Mouse (Mus musculus) midbrain, embryonic 16.5 days (tissue): ENCODE measurements around the gene Atrnl1. TPM values are rescaled to one million over a fixed set of nuclear protein-coding genes. Genes with fewer than 3 reads are reported as not detected.
"Not testable (repeated sequence)": the region's sequence is repeated elsewhere in the genome, so short reads cannot be mapped to it uniquely, and the experiment has no call there.

Experiments
- ATAC-seq: fragments of 200-750 bp; cut with Nextera tagmentation; 2 replicates; pipeline ENCODE4 v1.8.0; 2017; ENCODE audit warnings: moderate TSS enrichment
- H3K27ac ChIP-seq: fragments of 300-500 bp; sonication (generic); 2 replicates; pipeline ENCODE4 v1.5.1; 2014; ENCODE audit warnings: mild to moderate bottlenecking, low read length, mixed read lengths
- H3K27me3 ChIP-seq: fragments of 300-500 bp; sonication (generic); 2 replicates; pipeline ENCODE4 v1.6.1; 2014; ENCODE audit warnings: low read depth, low read length, mixed read lengths; ENCODE audit not compliant: control insufficient read depth, insufficient read depth
- H3K36me3 ChIP-seq: fragments of 300-500 bp; sonication (generic); 2 replicates; pipeline ENCODE4 v1.6.1; 2014; ENCODE audit warnings: mild to moderate bottlenecking, low read length, moderate library complexity, mixed read lengths; ENCODE audit not compliant: control insufficient read depth, insufficient read depth
- H3K4me1 ChIP-seq: fragments of 300-500 bp; sonication (generic); 2 replicates; pipeline ENCODE4 v1.6.1; 2014; ENCODE audit warnings: mild to moderate bottlenecking, low read length, mixed read lengths; ENCODE audit not compliant: control insufficient read depth, insufficient read depth
- H3K4me2 ChIP-seq: fragments of 300-500 bp; sonication (generic); 2 replicates; pipeline ENCODE4 v1.6.1; 2014; ENCODE audit warnings: mild to moderate bottlenecking, low read length, mixed read lengths
- H3K4me3 ChIP-seq: fragments of 300-500 bp; sonication (generic); 2 replicates; pipeline ENCODE4 v1.5.1; 2014; ENCODE audit warnings: low read depth, mild to moderate bottlenecking, low read length, moderate library complexity, mixed read lengths
- H3K9ac ChIP-seq: fragments of 300-500 bp; sonication (generic); 2 replicates; pipeline ENCODE4 v1.6.1; 2014; ENCODE audit warnings: low read depth, low read length, mixed read lengths
- H3K9me3 ChIP-seq: fragments of 300-500 bp; sonication (generic); replicated peaks from 2 replicates; pipeline ENCODE4 v1.6.1; 2014; ENCODE audit warnings: mild to moderate bottlenecking, low read length, mixed read lengths; ENCODE audit not compliant: control insufficient read depth, poor library complexity, severe bottlenecking
- WGBS: fragments of 180-500 bp; shearing (Covaris S2); extraction: QIAGEN DNeasy Blood & Tissue Kit; methylation state at CpG from one replicate; pipeline ENCODE4 v1.1.7; 2014; 5-methylcytosine and 5-hydroxymethylcytosine counted together
- polyA plus RNA-seq: library from polyadenylated mRNA; unstranded; fragments of >200 nt; fragmentation: Nextera tagmentation; extraction: Ambion mirVana; gene quantifications from 2 replicates; pipeline ENCODE4 v1.2.1, GENCODE M21; 2015

Atrnl1 gene
- polyA plus RNA-seq, 1 experiment from 2014 or later: 8.3 TPM

DNA sequence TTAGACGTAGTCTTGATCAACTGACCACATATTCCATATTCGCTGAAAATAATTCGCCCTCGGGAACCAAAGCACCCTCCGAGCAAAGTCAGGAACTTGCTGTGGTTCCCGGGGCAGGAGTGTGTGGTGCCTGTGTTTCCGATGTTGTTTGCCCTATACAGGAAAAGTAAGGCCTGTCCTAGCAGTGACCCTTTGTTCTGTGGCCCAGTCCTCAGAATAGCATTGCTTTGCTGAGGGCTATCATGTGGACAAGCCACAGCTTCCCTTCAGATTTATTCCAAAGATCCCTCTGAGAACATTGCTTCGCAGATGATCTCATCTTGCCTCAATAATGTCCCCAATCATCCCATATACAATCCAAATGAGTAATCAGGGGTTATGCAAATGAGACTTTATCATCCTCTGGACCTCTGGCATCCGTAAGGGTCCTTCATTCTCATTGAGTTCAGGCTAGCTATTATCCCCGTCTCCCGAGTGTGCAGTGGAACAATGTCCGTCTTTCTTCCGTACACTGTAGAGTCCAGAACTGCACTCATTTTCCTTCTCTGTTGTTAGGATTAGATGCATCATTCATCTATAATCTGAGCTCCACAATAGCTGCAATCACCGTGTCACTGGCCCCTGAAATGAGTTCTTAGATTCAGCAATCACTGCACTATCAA lies 380.4 kb downstream of the Atrnl1 start:
- H3K9ac ChIP-seq: no peak overlapping the region
- H3K4me2 ChIP-seq: no peak overlapping the region
- H3K4me3 ChIP-seq: no peak overlapping the region
- no peaks in the 10 kb centered on the region for H3K27me3 ChIP-seq
- 63% methylated on average over 14 of the region's 14 CpGs for WGBS
- peaks cover 10% of the 10 kb centered on the region for H3K4me1 ChIP-seq
- no peaks in the 10 kb centered on the region for H3K9me3 ChIP-seq
- no peak overlapping the region for H3K27ac ChIP-seq
- no peaks in the 10 kb centered on the region for H3K36me3 ChIP-seq
- ATAC-seq: no peak

DNA sequence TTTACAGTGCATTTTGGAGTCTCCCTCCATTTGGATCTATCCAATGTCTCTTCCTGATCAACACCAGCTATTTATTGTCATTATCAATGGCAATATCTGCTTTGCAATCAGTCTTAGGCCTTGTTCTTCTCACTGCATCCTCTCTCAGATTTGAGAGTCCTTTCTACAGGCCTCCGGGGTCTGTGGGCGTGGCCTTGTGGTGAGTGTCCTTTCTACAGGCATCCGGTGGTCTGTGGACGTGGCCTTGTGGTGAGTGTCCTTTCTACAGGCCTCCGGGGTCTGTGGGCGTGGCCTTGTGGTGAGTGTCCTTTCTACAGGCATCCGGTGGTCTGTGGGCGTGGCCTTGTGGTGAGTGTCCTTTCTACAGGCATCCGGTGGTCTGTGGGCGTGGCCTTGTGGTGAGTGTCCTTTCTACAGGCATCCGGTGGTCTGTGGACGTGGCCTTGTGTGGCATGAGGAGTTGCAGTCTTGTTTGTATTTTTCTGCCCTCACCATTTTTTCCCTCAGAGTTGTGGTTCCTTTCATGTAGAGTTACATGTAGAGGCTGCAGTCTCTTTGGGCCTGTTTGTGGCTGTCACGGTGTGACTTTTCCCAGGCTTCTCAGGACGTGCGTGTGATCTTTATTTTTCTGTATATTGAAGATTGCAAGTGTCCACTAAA lies 383.5 kb downstream of the Atrnl1 start:
- H3K9ac ChIP-seq, H3K27me3 ChIP-seq, H3K27ac ChIP-seq, ATAC-seq, H3K4me3 ChIP-seq, H3K9me3 ChIP-seq, H3K4me1 ChIP-seq, H3K36me3 ChIP-seq, H3K4me2 ChIP-seq: not testable (repeated sequence)
- WGBS: 96% methylated on average over 15 of the region's 15 CpGs

DNA sequence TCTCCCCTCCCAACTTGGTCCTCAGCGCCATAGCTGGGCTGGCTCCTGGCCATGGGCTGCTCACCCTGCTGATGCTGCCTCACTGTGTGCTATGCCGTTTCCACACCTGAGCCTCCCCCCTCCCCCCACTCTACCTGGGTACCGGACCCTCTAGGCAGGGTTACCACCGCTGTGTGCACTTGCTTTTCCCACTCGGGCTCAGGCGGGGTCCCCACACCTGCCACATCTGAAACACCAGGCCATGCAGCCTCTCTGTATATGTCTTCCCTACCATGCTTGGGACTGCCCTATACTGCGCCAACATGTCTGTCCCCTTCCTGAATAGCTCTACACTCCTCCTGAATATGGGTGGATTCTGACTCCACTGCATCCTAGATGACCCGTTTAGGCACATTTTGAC lies 384.2 kb downstream of the Atrnl1 start:
- H3K36me3 ChIP-seq: no peaks in the 10 kb centered on the region
- H3K4me2 ChIP-seq: no peak overlapping the region
- 97% methylated on average over 8 of the region's 8 CpGs for WGBS
- H3K27ac ChIP-seq: no peak overlapping the region
- no peak overlapping the region for H3K9ac ChIP-seq
- H3K9me3 ChIP-seq: no peaks in the 10 kb centered on the region
- no peak overlapping the region for H3K4me3 ChIP-seq
- H3K27me3 ChIP-seq: no peaks in the 10 kb centered on the region
- ATAC-seq: no peak
- H3K4me1 ChIP-seq: peaks cover 2% of the 10 kb centered on the region; the same call in 1 of the 2 replicates

DNA sequence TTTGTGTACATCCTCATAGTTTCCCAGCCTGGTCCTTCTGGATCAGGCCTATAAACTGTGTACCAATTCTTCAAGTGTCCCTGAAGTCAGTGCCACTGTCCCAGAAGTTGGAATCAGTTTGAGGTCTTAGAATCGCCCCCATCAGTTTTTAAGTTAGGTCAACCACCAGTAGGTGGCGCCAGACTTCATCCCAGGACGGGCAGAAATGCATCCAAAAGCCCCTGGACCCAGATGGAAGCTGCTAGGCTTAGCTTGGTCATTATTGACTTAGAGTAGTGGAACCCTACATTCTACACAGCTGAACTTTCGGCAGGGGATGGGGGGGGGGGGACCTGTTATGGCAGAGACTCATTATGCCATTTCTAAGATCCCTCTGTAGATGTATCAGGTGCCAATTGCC lies 387.1 kb downstream of the Atrnl1 start:
- H3K4me3 ChIP-seq: no peak overlapping the region
- WGBS: 44% methylated on average over 4 of the region's 4 CpGs

DNA sequence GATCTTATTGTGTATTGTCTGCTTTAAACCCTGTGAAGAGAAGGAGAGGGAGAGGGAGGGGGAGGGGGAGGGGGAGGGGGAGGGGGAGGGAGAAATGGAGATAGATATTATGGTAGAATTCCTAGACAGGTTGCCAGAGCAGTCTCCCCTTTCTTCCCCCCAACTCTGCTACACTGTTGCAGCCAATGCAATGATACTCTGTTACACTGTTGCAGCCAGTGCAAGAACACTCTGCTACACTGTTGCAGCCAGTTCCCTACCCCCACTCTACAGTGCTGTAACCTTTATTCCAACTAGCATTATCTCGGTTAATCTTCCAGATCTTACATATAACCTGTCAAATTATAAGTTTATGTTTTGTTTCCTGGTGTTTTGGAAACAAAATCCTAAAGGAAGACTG lies 400.8 kb downstream of the Atrnl1 start:
- H3K9me3 ChIP-seq: no peaks in the 10 kb centered on the region
- H3K4me3 ChIP-seq: no peak overlapping the region
- H3K4me2 ChIP-seq: no peak overlapping the region
- ATAC-seq: no peak
- 86% methylated on average over 1 of the region's 1 CpGs for WGBS
- H3K27ac ChIP-seq: no peak overlapping the region
- H3K9ac ChIP-seq: no peak overlapping the region
- no peaks in the 10 kb centered on the region for H3K36me3 ChIP-seq
- H3K27me3 ChIP-seq: no peaks in the 10 kb centered on the region
- no peaks in the 10 kb centered on the region for H3K4me1 ChIP-seq

More for the DNA sequence above, 387.1 kb downstream of the Atrnl1 start:
- no peak overlapping the region for H3K9ac ChIP-seq
- no peaks in the 10 kb centered on the region for H3K4me1 ChIP-seq
- H3K27ac ChIP-seq: no peak overlapping the region
- no peaks in the 10 kb centered on the region for H3K36me3 ChIP-seq
- H3K27me3 ChIP-seq: no peaks in the 10 kb centered on the region
- no peak for ATAC-seq
- H3K9me3 ChIP-seq: no peaks in the 10 kb centered on the region
- H3K4me2 ChIP-seq: no peak overlapping the region

DNA sequence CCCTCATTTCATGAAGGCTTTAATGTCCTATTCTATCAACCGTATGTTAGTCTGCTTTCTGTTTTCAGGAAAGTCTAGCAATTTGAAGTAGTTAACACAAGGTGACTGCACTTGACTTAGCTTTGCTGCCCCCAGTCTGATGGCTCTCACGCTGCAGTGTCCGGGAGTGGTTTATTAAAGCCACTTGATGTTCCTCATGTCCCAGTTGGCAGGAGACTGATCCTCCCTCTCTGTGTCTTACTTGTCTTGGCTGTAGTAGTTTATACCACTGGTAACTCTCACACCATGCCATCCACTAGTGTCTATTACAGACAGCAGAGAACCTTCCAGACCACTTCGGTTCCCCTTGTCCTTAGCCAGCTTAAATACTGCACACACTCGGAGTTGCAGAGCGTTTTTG lies 404.9 kb downstream of the Atrnl1 start:
- H3K27me3 ChIP-seq: no peaks in the 10 kb centered on the region
- H3K4me3 ChIP-seq: no peak overlapping the region
- no peaks in the 10 kb centered on the region for H3K9me3 ChIP-seq
- H3K27ac ChIP-seq: no peak overlapping the region
- H3K9ac ChIP-seq: no peak overlapping the region
- no peak for ATAC-seq
- no peak overlapping the region for H3K4me2 ChIP-seq
- WGBS: 93% methylated on average over 6 of the region's 6 CpGs
- H3K4me1 ChIP-seq: no peaks in the 10 kb centered on the region
- H3K36me3 ChIP-seq: no peaks in the 10 kb centered on the region

DNA sequence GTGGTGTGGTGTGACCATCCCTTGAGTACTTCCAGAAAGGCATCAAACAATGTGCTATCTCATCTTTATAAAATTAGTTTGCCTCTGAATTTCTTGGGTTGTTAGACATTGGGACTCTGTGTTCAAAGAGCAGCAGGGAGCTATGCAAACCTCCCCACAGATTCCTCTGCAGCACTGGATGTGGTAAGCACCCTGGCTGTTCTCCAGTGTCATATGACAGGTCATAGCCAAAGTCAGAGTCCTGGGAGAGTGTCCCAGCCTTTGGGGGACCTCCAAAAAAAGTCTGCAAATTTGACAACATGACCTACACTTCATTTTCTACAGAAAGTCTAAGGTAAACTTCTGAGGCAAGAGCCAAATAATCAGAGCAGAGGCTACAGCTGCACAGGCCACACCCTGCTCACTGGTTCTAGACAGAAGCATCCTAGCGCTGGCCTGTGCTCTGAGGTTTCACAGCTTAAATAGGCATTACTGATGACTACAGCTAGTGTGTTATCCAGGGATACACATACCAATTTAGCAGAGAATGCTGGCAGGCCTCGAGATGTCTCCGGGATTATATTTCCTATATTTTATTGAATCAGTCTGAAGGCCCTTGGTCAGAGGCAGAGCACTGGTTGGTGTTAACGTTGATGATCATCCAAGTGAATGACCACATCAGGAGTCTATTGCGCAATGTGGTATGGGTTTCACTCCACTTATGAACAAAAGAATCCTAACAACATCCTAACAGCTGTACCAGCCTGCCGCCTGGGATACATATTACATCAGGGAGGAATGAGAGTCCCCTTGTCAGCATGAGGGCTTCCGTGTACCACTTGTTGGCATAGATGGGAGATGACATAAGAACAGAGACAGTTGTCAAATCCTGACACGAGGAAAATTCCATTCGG lies 406.0 kb downstream of the Atrnl1 start:
- ATAC-seq: no peak
- Histone ChIP-seq H3K9ac (no peak overlapping the region), H3K4me1 (no peaks in the 10 kb centered on the region), H3K9me3 (no peaks in the 10 kb centered on the region), H3K27me3 (no peaks in the 10 kb centered on the region), H3K36me3 (no peaks in the 10 kb centered on the region), H3K4me2 (no peak overlapping the region), H3K27ac (no peak overlapping the region), H3K4me3 (no peak overlapping the region)
- 90% methylated on average over 9 of the region's 9 CpGs for WGBS

DNA sequence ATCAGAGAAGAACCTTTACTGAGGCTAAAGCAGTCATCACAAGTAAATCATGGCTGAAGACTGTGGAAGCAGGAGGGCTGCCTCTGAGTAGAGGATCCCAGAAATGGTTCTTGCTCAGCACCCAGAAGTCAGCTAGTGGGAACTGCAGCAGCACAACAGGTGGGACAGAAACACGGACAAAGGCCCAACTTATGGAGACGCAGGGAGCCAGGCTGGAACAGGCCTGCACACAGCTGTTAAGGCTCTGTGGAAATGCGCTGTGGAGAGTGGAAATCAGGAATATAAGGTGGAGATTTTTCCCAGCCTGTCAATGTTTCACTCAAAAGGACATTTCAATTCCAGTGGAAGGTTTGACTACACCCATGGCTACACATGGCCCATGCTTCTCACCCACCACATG lies 406.6 kb downstream of the Atrnl1 start:
- Histone ChIP-seq H3K9me3 (no peaks in the 10 kb centered on the region), H3K9ac (no peak overlapping the region), H3K4me3 (no peak overlapping the region), H3K36me3 (no peaks in the 10 kb centered on the region), H3K27me3 (no peaks in the 10 kb centered on the region), H3K4me1 (no peaks in the 10 kb centered on the region), H3K4me2 (no peak overlapping the region), H3K27ac (no peak overlapping the region)
- WGBS: 90% methylated on average over 3 of the region's 3 CpGs
- no peak for ATAC-seq

DNA sequence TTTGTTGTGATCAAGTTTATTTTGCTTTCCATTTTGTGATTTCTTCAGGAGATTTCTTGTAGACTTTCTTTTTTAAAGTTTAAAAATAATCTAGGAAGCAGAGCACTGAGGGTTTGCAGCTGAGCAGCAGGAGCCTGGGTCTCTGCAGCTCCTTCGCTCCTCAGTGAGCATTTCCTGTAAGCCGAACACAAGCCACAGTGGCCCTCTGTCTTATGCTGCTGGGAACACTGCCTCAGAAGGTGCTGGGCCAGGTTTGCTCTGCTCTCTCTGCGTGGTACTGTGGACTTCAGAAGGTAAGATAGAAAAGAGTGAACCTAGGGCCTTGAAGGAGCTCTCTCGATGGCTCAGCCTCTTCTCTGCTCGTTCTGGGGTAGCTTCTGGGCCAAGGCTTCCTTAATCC lies 407.9 kb downstream of the Atrnl1 start:
- H3K36me3 ChIP-seq: no peaks in the 10 kb centered on the region
- no peaks in the 10 kb centered on the region for H3K27me3 ChIP-seq
- no peaks in the 10 kb centered on the region for H3K4me1 ChIP-seq
- H3K9me3 ChIP-seq: no peaks in the 10 kb centered on the region
- no peak overlapping the region for H3K9ac ChIP-seq
- 55% methylated on average over 5 of the region's 5 CpGs for WGBS
- H3K27ac ChIP-seq: no peak overlapping the region
- no peak for ATAC-seq
- no peak overlapping the region for H3K4me2 ChIP-seq
- no peak overlapping the region for H3K4me3 ChIP-seq
